Mouse (Mus musculus): ENCODE results near the gene Abcc10. TPM values are rescaled to one million over a fixed set of nuclear protein-coding genes. Genes with fewer than 3 reads are reported as not detected.

The Abcc10 gene
- polyA plus RNA-seq, 1 experiment from 2014 or later, result 5.5 TPM

GRCm38 (mm10) chr17:46304184-46304583 is 24.0 kb downstream of the Abcc10 start:
- no peaks in the 10 kb centered on the region for H3K9me3 ChIP-seq (ENCODE audit: low read depth, low read length)
- H3K4me2 ChIP-seq, result no peak overlapping the region
- ATAC-seq (ENCODE audit: insufficient read depth) (no peak), DNase-seq (no peak)
- H3K27me3 ChIP-seq (ENCODE audit: insufficient read depth, low read length), result peaks cover 6% of the 10 kb centered on the region; the same call in 1 of the 2 replicates
- H3K27ac ChIP-seq (ENCODE audit: low read depth), result no peak overlapping the region
- no peaks in the 10 kb centered on the region for H3K36me3 ChIP-seq (ENCODE audit: insufficient read depth)
- TF ChIP-seq CTCF (IDR thresholded peaks at IDR 0.05; ENCODE audit: low read depth), result no peak
- no peak overlapping the region for H3K4me3 ChIP-seq (ENCODE audit: low read depth, low read length)
- 88% methylated on average over 9 of the region's 9 CpGs for WGBS
- no peaks in the 10 kb centered on the region for H3K4me1 ChIP-seq (ENCODE audit: insufficient read depth)
- no peak overlapping the region for H3K9ac ChIP-seq

DNA sequence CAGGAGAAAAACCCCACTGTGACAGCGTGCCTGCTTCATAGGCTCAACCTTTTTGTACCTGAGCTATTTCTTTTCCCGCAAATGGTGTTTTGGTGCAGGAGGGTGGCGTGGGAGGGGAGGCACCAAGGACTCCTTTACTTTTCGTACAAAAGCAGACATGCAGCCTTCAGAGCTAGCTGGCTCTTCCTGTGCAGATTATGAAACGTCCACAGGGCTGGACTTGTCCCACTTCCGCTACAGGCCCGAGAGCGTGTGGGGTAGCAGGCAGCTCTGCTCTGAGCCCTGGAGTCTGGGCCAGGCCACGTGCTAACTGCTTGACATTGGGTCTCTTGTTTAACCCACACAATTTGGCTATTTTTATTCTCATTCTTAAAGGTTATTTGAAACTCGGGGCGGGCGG is 26.3 kb downstream of the Abcc10 start:
- TF ChIP-seq CTCF (IDR thresholded peaks at IDR 0.05; ENCODE audit: low read depth), result no peak
- no peaks in the 10 kb centered on the region for H3K36me3 ChIP-seq (ENCODE audit: insufficient read depth)
- H3K27ac ChIP-seq (ENCODE audit: low read depth), result no peak overlapping the region
- ATAC-seq (ENCODE audit: insufficient read depth), result no peak
- 73% methylated on average over 12 of the region's 12 CpGs for WGBS
- H3K4me3 ChIP-seq (ENCODE audit: low read depth, low read length), result no peak overlapping the region
- peaks cover 27% of the 10 kb centered on the region for H3K27me3 ChIP-seq (ENCODE audit: insufficient read depth, low read length)
- no peak overlapping the region for H3K9ac ChIP-seq
- DNase-seq, result no peak
- H3K4me2 ChIP-seq, result no peak overlapping the region
- H3K9me3 ChIP-seq (ENCODE audit: low read depth, low read length), result no peaks in the 10 kb centered on the region
- peaks cover 7% of the 10 kb centered on the region; the same call in 1 of the 2 replicates for H3K4me1 ChIP-seq (ENCODE audit: insufficient read depth)

DNA sequence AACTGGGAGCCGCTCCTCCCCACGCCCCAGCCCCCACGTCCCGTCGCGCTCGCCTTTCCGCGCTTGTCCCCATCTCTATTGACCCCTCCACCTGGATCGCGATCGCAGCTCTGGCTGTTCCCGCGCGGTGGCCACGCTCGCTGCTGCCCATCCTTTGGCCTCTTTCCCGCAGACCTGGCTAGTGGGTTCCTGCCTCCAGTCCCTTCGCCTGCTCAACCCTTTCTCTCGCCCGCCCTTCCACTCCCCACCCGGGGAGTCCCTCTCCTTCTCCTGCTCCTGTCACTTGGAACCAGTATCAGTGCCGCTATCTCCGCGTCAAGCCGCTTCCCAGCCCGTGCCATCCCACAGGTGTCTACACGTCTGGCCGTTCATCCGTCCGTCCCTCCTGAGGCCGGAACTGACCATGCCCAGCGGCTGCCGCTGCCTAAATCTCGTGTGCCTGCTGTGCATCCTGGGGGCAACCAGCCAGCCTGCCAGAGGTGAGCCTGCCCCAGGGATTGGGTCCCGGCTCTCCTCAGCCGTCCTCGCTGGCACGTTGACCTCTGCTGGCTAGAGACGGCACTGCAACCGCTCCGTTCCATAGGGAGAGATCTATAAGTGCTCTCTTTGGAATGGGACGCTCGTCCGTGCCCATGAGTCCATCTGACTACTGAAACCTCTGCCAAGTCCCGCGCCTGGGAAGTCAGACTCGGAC is 29.8 kb downstream of the Abcc10 start:
- peak; percentile 92 for ATAC-seq (ENCODE audit: insufficient read depth)
- peaks cover 54% of the 10 kb centered on the region for H3K27me3 ChIP-seq (ENCODE audit: insufficient read depth, low read length)
- H3K9ac ChIP-seq, result peak overlapping the region; percentile 51; the same call in 1 of the 2 replicates
- peak overlapping the region; percentile 100 for H3K4me2 ChIP-seq
- peak; percentile 98 for TF ChIP-seq CTCF (IDR thresholded peaks at IDR 0.05; ENCODE audit: low read depth)
- WGBS, result under 1% methylated on average over 48 of the region's 48 CpGs
- H3K9me3 ChIP-seq (ENCODE audit: low read depth, low read length), result no peaks in the 10 kb centered on the region
- peak; percentile 96 for DNase-seq
- H3K36me3 ChIP-seq (ENCODE audit: insufficient read depth), result no peaks in the 10 kb centered on the region
- peaks cover 7% of the 10 kb centered on the region; the same call in 1 of the 2 replicates for H3K4me1 ChIP-seq (ENCODE audit: insufficient read depth)
- no peak overlapping the region for H3K27ac ChIP-seq (ENCODE audit: low read depth)
- peak overlapping the region; percentile 61 for H3K4me3 ChIP-seq (ENCODE audit: low read depth, low read length)

GRCm38 (mm10) chr17:46297364-46298219 is 30.6 kb downstream of the Abcc10 start, which contains the start of gene Dlk2:
Gene Dlk2 (plus strand): TSS chr17:46297421.
- Histone ChIP-seq H3K4me3 (ENCODE audit: low read depth, low read length) (peak within 1 kb of the TSS; percentile 61), H3K27ac (ENCODE audit: low read depth) (no peak within 1 kb of the TSS), H3K4me2 (peak within 1 kb of the TSS; percentile 100), H3K27me3 (ENCODE audit: insufficient read depth, low read length) (peaks cover 59% of the 10 kb centered on the region), H3K36me3 (ENCODE audit: insufficient read depth) (no peaks in the 10 kb centered on the region), H3K9me3 (ENCODE audit: low read depth, low read length) (no peaks in the 10 kb centered on the region), H3K9ac (peak within 1 kb of the TSS; percentile 51), H3K4me1 (ENCODE audit: insufficient read depth) (peaks cover 7% of the 10 kb centered on the region; the same call in 1 of the 2 replicates)
- no peak for TF ChIP-seq CTCF (IDR thresholded peaks at IDR 0.05; ENCODE audit: low read depth)
- DNase-seq, result peak; percentile 38
- ATAC-seq (ENCODE audit: insufficient read depth), result peak; percentile 32; the same call in 1 of the 2 replicates
- WGBS, result under 1% methylated on average over 84 of the region's 86 CpGs

- WGBS, result 13% methylated on average over 6 of the region's 6 CpGs
- H3K9ac ChIP-seq, result peak overlapping the region; percentile 51; the same call in 1 of the 2 replicates
- TF ChIP-seq CTCF (IDR thresholded peaks at IDR 0.05; ENCODE audit: low read depth), result no peak
Measured at GRCm38 (mm10) chr17:46297028-46297363, 31.2 kb downstream of the Abcc10 start.

GRCm38 (mm10) chr17:46296601-46297000 is 31.6 kb downstream of the Abcc10 start:
- 44% methylated on average over 6 of the region's 6 CpGs for WGBS
- H3K27me3 ChIP-seq (ENCODE audit: insufficient read depth, low read length), result peaks cover 59% of the 10 kb centered on the region
- H3K27ac ChIP-seq (ENCODE audit: low read depth), result no peak overlapping the region
- H3K9ac ChIP-seq, result no peak overlapping the region
- H3K4me1 ChIP-seq (ENCODE audit: insufficient read depth), result peaks cover 7% of the 10 kb centered on the region; the same call in 1 of the 2 replicates
- H3K36me3 ChIP-seq (ENCODE audit: insufficient read depth), result no peaks in the 10 kb centered on the region
- H3K4me3 ChIP-seq (ENCODE audit: low read depth, low read length), result peak overlapping the region; percentile 61; the same call in 1 of the 2 replicates
- ATAC-seq (ENCODE audit: insufficient read depth), result no peak
- no peak for DNase-seq
- no peak for TF ChIP-seq CTCF (IDR thresholded peaks at IDR 0.05; ENCODE audit: low read depth)
- peak overlapping the region; percentile 100 for H3K4me2 ChIP-seq
- no peaks in the 10 kb centered on the region for H3K9me3 ChIP-seq (ENCODE audit: low read depth, low read length)

More at GRCm38 (mm10) chr17:46297028-46297363, 31.2 kb downstream of the Abcc10 start:
- DNase-seq, result no peak
- H3K4me2 ChIP-seq, result peak overlapping the region; percentile 100
- H3K27me3 ChIP-seq (ENCODE audit: insufficient read depth, low read length), result peaks cover 59% of the 10 kb centered on the region
- no peak overlapping the region for H3K27ac ChIP-seq (ENCODE audit: low read depth)
- H3K4me1 ChIP-seq (ENCODE audit: insufficient read depth), result peaks cover 7% of the 10 kb centered on the region; the same call in 1 of the 2 replicates
- no peaks in the 10 kb centered on the region for H3K36me3 ChIP-seq (ENCODE audit: insufficient read depth)
- peak overlapping the region; percentile 61 for H3K4me3 ChIP-seq (ENCODE audit: low read depth, low read length)
- H3K9me3 ChIP-seq (ENCODE audit: low read depth, low read length), result no peaks in the 10 kb centered on the region
- no peak for ATAC-seq (ENCODE audit: insufficient read depth)

Measured in lung, embryonic 14.5 days (tissue).